Mouse (Mus musculus) embryonic fibroblast, embryonic 13.5 days (primary cell): ENCODE data around the gene Fam192a.

Source experiments
- CTCF ChIP-seq: IDR thresholded peaks from 2 replicates; pipeline ENCODE4 v1.5.1; 2011; ENCODE audit warnings: mild to moderate bottlenecking, control low read depth, low read length, moderate library complexity, borderline replicate concordance; ENCODE audit not compliant: insufficient read depth
- POLR2A ChIP-seq: IDR thresholded peaks from 2 replicates; pipeline ENCODE4 v1.6.1; 2011; ENCODE audit warnings: low read depth, mild to moderate bottlenecking, control low read depth, low read length, moderate library complexity

- TF ChIP-seq CTCF (no peak), POLR2A (no peak)
Observed at GRCm38 (mm10) chr8:94624885-94625284, 23.1 kb upstream of the Fam192a start.
